Mouse (Mus musculus) liver, embryonic 12.5 days (tissue): ENCODE data around the gene Hcls1. TPM values are rescaled to one million over a fixed set of nuclear protein-coding genes. Genes with fewer than 3 reads are reported as not detected.
A peak's percentile ranks its signal among the peaks of the same experiment; 100 is the strongest.

Experiments used
- ATAC-seq: fragments of 200-750 bp; cut with Nextera tagmentation; 2 replicates; pipeline ENCODE4 v1.8.0; 2017; ENCODE audit warnings: moderate number of reproducible peaks, mild to moderate bottlenecking, moderate library complexity
- H3K27ac ChIP-seq: fragments of 300-500 bp; sonication (generic); 2 replicates; pipeline ENCODE4 v1.5.1; 2016; ENCODE audit warnings: mild to moderate bottlenecking
- H3K27me3 ChIP-seq: fragments of 300-500 bp; sonication (generic); replicated peaks from 2 replicates; pipeline ENCODE4 v1.6.1; 2016; ENCODE audit warnings: mild to moderate bottlenecking, moderate library complexity
- H3K36me3 ChIP-seq: fragments of 300-500 bp; sonication (generic); 2 replicates; pipeline ENCODE4 v1.6.1; 2016; ENCODE audit warnings: mild to moderate bottlenecking, moderate library complexity
- H3K4me1 ChIP-seq: fragments of 300-500 bp; sonication (generic); 2 replicates; pipeline ENCODE4 v1.6.1; 2016
- H3K4me2 ChIP-seq: fragments of 300-500 bp; sonication (generic); 2 replicates; pipeline ENCODE4 v1.6.1; 2016; ENCODE audit warnings: mild to moderate bottlenecking, moderate library complexity
- H3K4me3 ChIP-seq: fragments of 300-500 bp; sonication (generic); 2 replicates; pipeline ENCODE4 v1.5.1; 2016; ENCODE audit warnings: mild to moderate bottlenecking, moderate library complexity
- H3K9ac ChIP-seq: fragments of 300-500 bp; sonication (generic); 2 replicates; pipeline ENCODE4 v1.6.1; 2016; ENCODE audit warnings: mild to moderate bottlenecking, moderate library complexity
- H3K9me3 ChIP-seq: fragments of 300-500 bp; sonication (generic); replicated peaks from 2 replicates; pipeline ENCODE4 v1.6.1; 2016; ENCODE audit warnings: mild to moderate bottlenecking, moderate library complexity
- WGBS: fragments of 180-500 bp; shearing (Covaris S2); methylation state at CpG from one replicate; pipeline ENCODE4 v1.1.7; 2016; ENCODE audit not compliant: insufficient replicate concordance; 5-methylcytosine and 5-hydroxymethylcytosine counted together
- polyA plus RNA-seq: library from polyadenylated mRNA; unstranded; fragments of >200 nt; fragmentation: Nextera tagmentation; extraction: Ambion mirVana; gene quantifications from 2 replicates; pipeline ENCODE4 v1.2.1, GENCODE M21; 2016

Gene Hcls1
- polyA plus RNA-seq, 1 experiment from 2014 or later, result 13.1 TPM

GRCm38 (mm10) chr16:36931381-36931780 is 3.4 kb upstream of the Hcls1 start:
- Histone ChIP-seq H3K9me3 (no peaks in the 10 kb centered on the region), H3K9ac (no peak overlapping the region), H3K27me3 (no peaks in the 10 kb centered on the region), H3K27ac (no peak overlapping the region), H3K4me3 (no peak overlapping the region), H3K36me3 (peaks cover 63% of the 10 kb centered on the region), H3K4me2 (no peak overlapping the region), H3K4me1 (peaks cover 23% of the 10 kb centered on the region)
- ATAC-seq, result no peak
- WGBS, result 87% methylated on average over 10 of the region's 10 CpGs

GRCm38 (mm10) chr16:36931976-36932375 is 2.8 kb upstream of the Hcls1 start:
- no peak overlapping the region for H3K4me3 ChIP-seq
- no peak overlapping the region for H3K4me2 ChIP-seq
- H3K9ac ChIP-seq, result no peak overlapping the region
- WGBS, result 84% methylated on average over 3 of the region's 3 CpGs
- no peaks in the 10 kb centered on the region for H3K27me3 ChIP-seq
- H3K27ac ChIP-seq, result no peak overlapping the region
- peaks cover 59% of the 10 kb centered on the region for H3K36me3 ChIP-seq
- no peak for ATAC-seq
- H3K9me3 ChIP-seq, result no peaks in the 10 kb centered on the region
- peaks cover 23% of the 10 kb centered on the region for H3K4me1 ChIP-seq

DNA sequence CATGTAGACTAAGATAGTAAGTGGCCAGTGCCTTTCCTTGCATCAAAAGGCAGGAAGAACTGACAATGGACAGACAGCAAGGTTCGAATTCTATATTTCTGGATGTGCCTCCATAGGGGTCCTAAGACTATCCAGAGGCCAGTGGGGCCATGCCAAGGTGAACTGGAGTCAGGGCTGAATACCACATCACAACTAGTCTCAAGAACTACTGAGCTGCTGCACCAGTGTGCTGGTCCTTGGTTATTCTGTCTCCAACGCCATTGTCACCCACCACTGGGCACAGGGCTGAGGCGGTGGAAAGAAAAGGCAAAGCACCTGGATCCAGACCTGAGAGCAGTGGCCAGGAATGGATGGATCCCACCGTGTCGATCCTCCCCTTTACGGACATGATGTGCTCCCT is 2.2 kb upstream of the Hcls1 start:
- Histone ChIP-seq H3K4me3 (no peak overlapping the region), H3K9ac (no peak overlapping the region), H3K4me1 (peaks cover 23% of the 10 kb centered on the region), H3K36me3 (peaks cover 54% of the 10 kb centered on the region), H3K9me3 (no peaks in the 10 kb centered on the region), H3K27ac (no peak overlapping the region), H3K4me2 (no peak overlapping the region), H3K27me3 (no peaks in the 10 kb centered on the region)
- no peak for ATAC-seq
- WGBS, result 83% methylated on average over 6 of the region's 6 CpGs

DNA sequence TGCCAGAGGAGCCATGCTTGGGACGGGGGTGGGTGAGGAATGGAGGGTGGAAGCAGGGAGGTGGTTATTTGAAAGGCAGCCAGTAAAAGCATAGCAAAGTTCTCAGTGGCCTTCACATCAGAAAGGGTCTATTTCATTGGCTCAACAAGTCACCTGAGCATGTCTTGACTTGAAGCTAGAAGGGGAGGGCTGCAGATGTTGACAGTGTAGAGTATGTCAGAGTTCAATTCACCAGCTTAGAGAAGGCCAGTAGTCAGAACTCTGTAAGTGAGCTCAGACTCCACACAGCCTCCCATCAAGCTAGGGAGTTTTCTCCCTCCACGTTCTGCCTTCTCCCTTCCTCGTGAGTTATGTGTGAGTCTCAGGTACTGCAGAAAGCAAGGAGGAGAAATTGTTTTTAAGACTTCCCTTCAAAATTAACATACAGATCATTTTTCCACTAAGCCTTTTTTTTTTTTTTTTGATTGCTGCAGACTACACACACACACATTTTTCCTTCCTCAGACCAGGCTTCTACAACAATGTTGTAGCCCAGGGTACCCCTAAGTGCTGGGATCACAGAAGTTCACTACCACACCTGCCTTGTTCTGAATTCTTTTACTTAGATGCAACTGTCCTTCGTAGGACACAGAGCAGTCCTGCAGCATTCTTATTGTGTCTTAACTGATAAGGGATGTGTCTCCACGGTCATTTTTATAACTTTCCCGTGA is 497 bp upstream of the Hcls1 start:
- peak overlapping the region; percentile 33 for H3K4me3 ChIP-seq
- peak; percentile 51; the same call in 1 of the 2 replicates for ATAC-seq
- H3K4me2 ChIP-seq, result peak overlapping the region; percentile 40
- peaks cover 38% of the 10 kb centered on the region for H3K36me3 ChIP-seq
- H3K9ac ChIP-seq, result peak overlapping the region; percentile 31; the same call in 1 of the 2 replicates
- no peaks in the 10 kb centered on the region for H3K9me3 ChIP-seq
- WGBS, result 26% methylated on average over 6 of the region's 6 CpGs
- peaks cover 23% of the 10 kb centered on the region for H3K4me1 ChIP-seq
- H3K27ac ChIP-seq, result peak overlapping the region; percentile 67; the same call in 1 of the 2 replicates
- no peaks in the 10 kb centered on the region for H3K27me3 ChIP-seq

- no peaks in the 10 kb centered on the region for H3K27me3 ChIP-seq
- H3K4me1 ChIP-seq, result peaks cover 23% of the 10 kb centered on the region
- H3K36me3 ChIP-seq, result peaks cover 22% of the 10 kb centered on the region
- 32% methylated on average over 3 of the region's 3 CpGs for WGBS
- peak overlapping the region; percentile 40 for H3K4me2 ChIP-seq
- no peak for ATAC-seq
- peak overlapping the region; percentile 33; the same call in 1 of the 2 replicates for H3K4me3 ChIP-seq
- H3K27ac ChIP-seq, result 0 out of 2 replicates have a peak overlapping the region, but pooled peaks have one; percentile 67
- no peak overlapping the region for H3K9ac ChIP-seq
- H3K9me3 ChIP-seq, result no peaks in the 10 kb centered on the region
These were observed 1.0 kb downstream of the Hcls1 start for GRCm38 (mm10) chr16:36935814-36936213.

DNA sequence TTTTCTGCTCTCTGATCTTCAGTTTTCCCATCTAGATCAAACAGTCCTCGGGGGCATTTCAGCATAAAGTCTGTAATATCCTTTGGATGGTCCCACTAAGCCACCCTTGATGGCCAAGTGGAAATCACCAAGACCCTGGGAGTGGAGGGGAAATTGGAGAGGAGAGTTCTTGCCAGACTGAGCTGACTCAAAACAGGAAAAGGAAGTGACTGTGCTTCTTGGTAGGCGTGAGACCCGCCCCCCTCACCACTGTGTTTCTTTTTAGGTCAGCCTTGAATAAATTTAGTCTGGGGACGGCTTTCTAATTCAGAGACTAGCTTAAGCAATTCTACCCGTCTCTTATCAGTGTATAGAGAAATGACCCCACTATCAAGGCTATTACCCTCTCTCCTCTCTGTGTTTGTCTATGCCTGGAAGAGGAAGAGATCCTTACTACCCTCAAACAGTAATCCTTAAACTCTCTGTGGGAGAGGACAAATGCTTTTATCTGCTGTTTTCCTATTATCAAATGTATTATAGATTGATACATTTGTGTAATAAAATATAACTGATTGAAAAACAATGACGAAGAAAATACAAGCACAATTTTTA is 6.4 kb downstream of the Hcls1 start:
- Histone ChIP-seq H3K27ac (no peak overlapping the region), H3K4me3 (no peak overlapping the region), H3K4me1 (0 out of 2 replicates have a peak, but pooled peaks cover 10% of the 10 kb centered on the region), H3K9me3 (no peaks in the 10 kb centered on the region), H3K27me3 (no peaks in the 10 kb centered on the region), H3K9ac (no peak overlapping the region), H3K4me2 (no peak overlapping the region), H3K36me3 (no peaks in the 10 kb centered on the region)
- 37% methylated on average over 6 of the region's 6 CpGs for WGBS
- ATAC-seq, result no peak

DNA sequence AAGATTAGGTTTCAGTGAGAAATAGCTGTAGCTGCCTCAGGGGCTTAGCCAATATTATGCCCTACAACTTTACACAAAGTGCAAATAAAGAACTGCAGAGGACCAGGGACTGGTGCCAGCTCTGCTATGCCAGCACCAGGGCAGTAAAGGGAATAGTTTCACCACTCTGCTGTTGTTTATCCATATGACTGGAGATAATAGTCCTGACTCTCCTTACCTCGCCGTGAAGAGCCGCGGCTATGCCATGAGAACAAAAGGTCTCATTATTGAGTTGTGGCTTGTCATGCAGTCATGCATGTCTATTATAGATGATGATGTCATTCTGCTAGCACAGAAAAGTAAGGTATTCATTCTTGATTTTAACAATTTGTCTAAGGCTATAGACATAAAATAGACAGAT is 7.1 kb downstream of the Hcls1 start:
- Histone ChIP-seq H3K27me3 (no peaks in the 10 kb centered on the region), H3K27ac (no peak overlapping the region), H3K36me3 (no peaks in the 10 kb centered on the region), H3K4me3 (no peak overlapping the region), H3K4me2 (no peak overlapping the region), H3K9me3 (no peaks in the 10 kb centered on the region), H3K4me1 (0 out of 2 replicates have a peak, but pooled peaks cover 8% of the 10 kb centered on the region), H3K9ac (no peak overlapping the region)
- WGBS, result 91% methylated on average over 4 of the region's 4 CpGs
- no peak for ATAC-seq

GRCm38 (mm10) chr16:36943591-36943990 is 8.8 kb downstream of the Hcls1 start:
- Histone ChIP-seq H3K9ac (no peak overlapping the region), H3K4me1 (0 out of 2 replicates have a peak, but pooled peaks cover 8% of the 10 kb centered on the region), H3K4me2 (no peak overlapping the region), H3K27ac (no peak overlapping the region), H3K36me3 (no peaks in the 10 kb centered on the region), H3K27me3 (no peaks in the 10 kb centered on the region), H3K4me3 (no peak overlapping the region), H3K9me3 (no peaks in the 10 kb centered on the region)
- 66% methylated on average over 3 of the region's 3 CpGs for WGBS
- no peak for ATAC-seq

DNA sequence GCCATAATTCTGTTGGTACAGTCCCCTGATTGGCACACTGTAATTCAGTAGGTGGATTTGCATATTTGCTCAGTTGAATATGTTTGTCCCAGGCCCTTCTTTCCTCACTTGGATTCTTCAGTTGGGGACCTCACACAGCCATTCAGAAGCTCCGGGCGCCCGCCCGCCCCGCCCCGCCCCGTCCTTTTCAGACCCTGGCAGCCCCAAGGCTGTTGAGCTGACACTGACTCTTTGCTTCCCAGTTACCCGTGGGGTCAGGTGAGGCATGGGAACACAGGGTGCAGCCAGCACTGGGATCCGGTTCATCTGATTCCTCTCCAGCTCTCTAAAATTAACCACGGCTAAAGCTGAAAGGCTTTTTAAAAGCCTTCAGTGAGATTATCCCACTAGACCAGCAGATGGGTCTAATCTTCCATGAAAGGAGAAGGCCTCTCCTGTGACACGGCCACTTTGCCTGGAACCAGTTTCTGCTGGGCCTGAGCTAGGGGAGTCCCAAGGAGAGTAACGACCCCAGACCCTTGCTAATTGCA is 10.2 kb downstream of the Hcls1 start:
- Histone ChIP-seq H3K4me3 (no peak overlapping the region), H3K36me3 (no peaks in the 10 kb centered on the region), H3K27me3 (no peaks in the 10 kb centered on the region), H3K4me2 (no peak overlapping the region), H3K9me3 (no peaks in the 10 kb centered on the region), H3K4me1 (0 out of 2 replicates have a peak, but pooled peaks cover 8% of the 10 kb centered on the region), H3K27ac (no peak overlapping the region), H3K9ac (no peak overlapping the region)
- WGBS, result 77% methylated on average over 12 of the region's 12 CpGs
- no peak for ATAC-seq

GRCm38 (mm10) chr16:36946459-36947159 is 11.8 kb downstream of the Hcls1 start:
- Histone ChIP-seq H3K4me3 (no peak overlapping the region), H3K4me1 (0 out of 2 replicates have a peak, but pooled peaks cover 4% of the 10 kb centered on the region), H3K27ac (no peak overlapping the region), H3K4me2 (no peak overlapping the region), H3K36me3 (no peaks in the 10 kb centered on the region), H3K9ac (no peak overlapping the region), H3K9me3 (no peaks in the 10 kb centered on the region), H3K27me3 (no peaks in the 10 kb centered on the region)
- 79% methylated on average over 8 of the region's 8 CpGs for WGBS
- no peak for ATAC-seq

DNA sequence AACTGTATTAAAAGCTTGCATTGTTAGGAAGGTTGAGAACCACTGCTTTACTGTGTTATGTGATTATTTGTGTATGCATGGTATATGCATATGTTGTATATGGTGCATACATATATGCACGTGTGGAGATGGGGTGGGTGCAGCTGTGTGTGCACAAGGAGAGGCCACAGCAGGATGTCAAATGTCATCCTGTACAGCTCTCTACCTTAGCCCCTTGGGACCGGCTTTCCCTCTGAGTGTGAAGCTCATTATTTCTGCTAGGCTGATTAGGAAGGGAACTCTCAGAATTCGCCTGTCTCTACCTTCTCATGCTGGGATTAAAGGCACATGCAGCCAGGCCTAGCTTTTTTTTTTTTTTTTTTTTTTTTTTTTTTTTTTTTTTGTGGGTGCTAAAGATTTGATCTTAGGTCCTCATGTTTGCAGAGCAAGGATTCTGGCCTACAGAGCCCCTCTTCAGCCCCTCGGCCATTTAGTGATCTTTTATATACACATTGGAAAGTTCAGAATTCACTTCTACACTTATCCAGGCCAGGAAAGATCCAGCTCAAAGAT is 12.9 kb downstream of the Hcls1 start:
- no peaks in the 10 kb centered on the region for H3K4me1 ChIP-seq
- WGBS, result 66% methylated on average over 4 of the region's 4 CpGs
- H3K27ac ChIP-seq, result no peak overlapping the region

More for the DNA sequence above, 12.9 kb downstream of the Hcls1 start:
- Histone ChIP-seq H3K9ac (no peak overlapping the region), H3K9me3 (no peaks in the 10 kb centered on the region), H3K4me3 (no peak overlapping the region), H3K27me3 (no peaks in the 10 kb centered on the region), H3K36me3 (no peaks in the 10 kb centered on the region), H3K4me2 (no peak overlapping the region)
- no peak for ATAC-seq
